Mouse (Mus musculus) midbrain, embryonic 12.5 days (tissue): ENCODE data around the gene Aqp3. TPM values are rescaled to one million over a fixed set of nuclear protein-coding genes. Genes with fewer than 3 reads are reported as not detected.
A peak's percentile ranks its signal among the peaks of the same experiment; 100 is the strongest.

Experiments used
- ATAC-seq: fragments of 200-750 bp; cut with Nextera tagmentation; 2 replicates; pipeline ENCODE4 v1.8.0; 2017; ENCODE audit warnings: low read depth, moderate TSS enrichment, moderate library complexity; ENCODE audit not compliant: low FRiP score
- H3K27ac ChIP-seq: fragments of 300-500 bp; sonication (generic); replicated peaks from 2 replicates; pipeline ENCODE4 v1.5.1; 2016; ENCODE audit warnings: mild to moderate bottlenecking
- H3K27me3 ChIP-seq: fragments of 300-500 bp; sonication (generic); 2 replicates; pipeline ENCODE4 v1.6.1; 2016; ENCODE audit warnings: mild to moderate bottlenecking
- H3K36me3 ChIP-seq: fragments of 300-500 bp; sonication (generic); 2 replicates; pipeline ENCODE4 v1.6.1; 2016
- H3K4me1 ChIP-seq: fragments of 300-500 bp; sonication (generic); 2 replicates; pipeline ENCODE4 v1.6.1; 2016
- H3K4me2 ChIP-seq: fragments of 300-500 bp; sonication (generic); replicated peaks from 2 replicates; pipeline ENCODE4 v1.6.1; 2016; ENCODE audit warnings: mild to moderate bottlenecking, moderate library complexity
- H3K4me3 ChIP-seq: fragments of 300-500 bp; sonication (generic); 2 replicates; pipeline ENCODE4 v1.5.1; 2016; ENCODE audit warnings: mild to moderate bottlenecking
- H3K9ac ChIP-seq: fragments of 300-500 bp; sonication (generic); replicated peaks from 2 replicates; pipeline ENCODE4 v1.6.1; 2016; ENCODE audit warnings: mild to moderate bottlenecking, moderate library complexity
- H3K9me3 ChIP-seq: fragments of 300-500 bp; sonication (generic); 2 replicates; pipeline ENCODE4 v1.6.1; 2016; ENCODE audit warnings: mild to moderate bottlenecking
- WGBS: fragments of 180-500 bp; shearing (Covaris S2); methylation state at CpG from one replicate; pipeline ENCODE4 v1.1.7; 2016; 5-methylcytosine and 5-hydroxymethylcytosine counted together
- polyA plus RNA-seq: library from polyadenylated mRNA; unstranded; fragments of >200 nt; fragmentation: Nextera tagmentation; extraction: Ambion mirVana; gene quantifications from 2 replicates; pipeline ENCODE4 v1.2.1, GENCODE M21; 2016

The Aqp3 gene
- polyA plus RNA-seq = 0.65 and 0.93 TPM in 2 replicates

GRCm38 (mm10) chr4:41097871-41098576, at the start of gene Aqp3:
Aqp3 (minus strand) TSS chr4:41098183.
- Histone ChIP-seq H3K36me3 (no peaks in the 10 kb centered on the region), H3K4me2 (peak within 1 kb of the TSS; percentile 90), H3K27me3 (peaks cover 36% of the 10 kb centered on the region), H3K4me1 (peaks cover 14% of the 10 kb centered on the region), H3K9ac (peak within 1 kb of the TSS; percentile 46), H3K27ac (no peak within 1 kb of the TSS), H3K4me3 (peak within 1 kb of the TSS; percentile 41), H3K9me3 (no peaks in the 10 kb centered on the region)
- 1% methylated on average over 42 of the region's 42 CpGs for WGBS
- peak; percentile 57 for ATAC-seq

GRCm38 (mm10) chr4:41142601-41143000, 44.6 kb upstream of the Aqp3 start:
- no peak for ATAC-seq
- H3K27ac ChIP-seq = no peak overlapping the region
- 83% methylated on average over 2 of the region's 2 CpGs for WGBS

GRCm38 (mm10) chr4:41140174-41140875, 42.3 kb upstream of the Aqp3 start:
- H3K27me3 ChIP-seq = no peaks in the 10 kb centered on the region
- H3K9me3 ChIP-seq = no peaks in the 10 kb centered on the region
- ATAC-seq = no peak
- no peak overlapping the region for H3K4me3 ChIP-seq
- H3K4me1 ChIP-seq = peaks cover 6% of the 10 kb centered on the region; the same call in 1 of the 2 replicates
- H3K4me2 ChIP-seq = no peak overlapping the region
- 97% methylated on average over 6 of the region's 6 CpGs for WGBS
- no peak overlapping the region for H3K27ac ChIP-seq
- peaks cover 24% of the 10 kb centered on the region for H3K36me3 ChIP-seq
- H3K9ac ChIP-seq = no peak overlapping the region

More at GRCm38 (mm10) chr4:41142601-41143000, 44.6 kb upstream of the Aqp3 start:
- Histone ChIP-seq H3K4me3 (no peak overlapping the region), H3K27me3 (no peaks in the 10 kb centered on the region), H3K4me1 (0 out of 2 replicates have a peak, but pooled peaks cover 6% of the 10 kb centered on the region), H3K9me3 (no peaks in the 10 kb centered on the region), H3K4me2 (no peak overlapping the region), H3K36me3 (peaks cover 24% of the 10 kb centered on the region), H3K9ac (no peak overlapping the region)

GRCm38 (mm10) chr4:41136811-41137210, 38.8 kb upstream of the Aqp3 start:
- H3K9ac ChIP-seq = peak overlapping the region; percentile 99

GRCm38 (mm10) chr4:41136454-41136805, 38.4 kb upstream of the Aqp3 start:
- Histone ChIP-seq H3K4me3 (peak overlapping the region; percentile 78), H3K9ac (peak overlapping the region; percentile 99), H3K9me3 (no peaks in the 10 kb centered on the region), H3K4me2 (peak overlapping the region; percentile 70), H3K27me3 (no peaks in the 10 kb centered on the region), H3K27ac (peak overlapping the region; percentile 100), H3K36me3 (peaks cover 19% of the 10 kb centered on the region), H3K4me1 (peaks cover 6% of the 10 kb centered on the region; the same call in 1 of the 2 replicates)
- peak; percentile 24; the same call in 1 of the 2 replicates for ATAC-seq
- WGBS = 0% methylated on average over 4 of the region's 4 CpGs

More at GRCm38 (mm10) chr4:41136811-41137210, 38.8 kb upstream of the Aqp3 start:
- Histone ChIP-seq H3K9me3 (no peaks in the 10 kb centered on the region), H3K27me3 (no peaks in the 10 kb centered on the region), H3K4me2 (peak overlapping the region; percentile 70), H3K4me3 (peak overlapping the region; percentile 78), H3K4me1 (peaks cover 6% of the 10 kb centered on the region; the same call in 1 of the 2 replicates), H3K36me3 (peaks cover 21% of the 10 kb centered on the region), H3K27ac (peak overlapping the region; percentile 100)
- ATAC-seq = no peak
- WGBS = 0% methylated on average over 8 of the region's 8 CpGs

GRCm38 (mm10) chr4:41135711-41136453, 37.9 kb upstream of the Aqp3 start, which contains the start of gene Ube2r2:
Ube2r2 (plus strand) TSS chr4:41135743.
- peak; percentile 83 for ATAC-seq
- H3K9ac ChIP-seq = peak within 1 kb of the TSS; percentile 99
- H3K27ac ChIP-seq = peak within 1 kb of the TSS; percentile 100
- peaks cover 6% of the 10 kb centered on the region; the same call in 1 of the 2 replicates for H3K4me1 ChIP-seq
- no peaks in the 10 kb centered on the region for H3K27me3 ChIP-seq
- 0% methylated on average over 44 of the region's 65 CpGs for WGBS
- no peaks in the 10 kb centered on the region for H3K9me3 ChIP-seq
- H3K4me2 ChIP-seq = peak within 1 kb of the TSS; percentile 70
- peaks cover 14% of the 10 kb centered on the region for H3K36me3 ChIP-seq
- H3K4me3 ChIP-seq = peak within 1 kb of the TSS; percentile 78

GRCm38 (mm10) chr4:41134935-41135710, 37.1 kb upstream of the Aqp3 start:
- WGBS = under 1% methylated on average over 18 of the region's 70 CpGs
- H3K9me3 ChIP-seq = no peaks in the 10 kb centered on the region
- H3K36me3 ChIP-seq = peaks cover 9% of the 10 kb centered on the region; the same call in 1 of the 2 replicates
- peak overlapping the region; percentile 70 for H3K4me2 ChIP-seq
- ATAC-seq = peak; percentile 94
- H3K27me3 ChIP-seq = no peaks in the 10 kb centered on the region
- H3K4me1 ChIP-seq = peaks cover 6% of the 10 kb centered on the region; the same call in 1 of the 2 replicates
- peak overlapping the region; percentile 78 for H3K4me3 ChIP-seq
- H3K9ac ChIP-seq = peak overlapping the region; percentile 99
- H3K27ac ChIP-seq = peak overlapping the region; percentile 100

GRCm38 (mm10) chr4:41133529-41134291, 35.7 kb upstream of the Aqp3 start:
- no peaks in the 10 kb centered on the region for H3K27me3 ChIP-seq
- 84% methylated on average over 6 of the region's 6 CpGs for WGBS

GRCm38 (mm10) chr4:41132471-41132870, 34.5 kb upstream of the Aqp3 start:
- no peaks in the 10 kb centered on the region for H3K27me3 ChIP-seq
- H3K4me1 ChIP-seq = no peaks in the 10 kb centered on the region; the same call in 1 of the 2 replicates
- H3K27ac ChIP-seq = no peak overlapping the region
- no peaks in the 10 kb centered on the region for H3K36me3 ChIP-seq
- no peak overlapping the region for H3K4me2 ChIP-seq
- 83% methylated on average over 6 of the region's 6 CpGs for WGBS
- no peak for ATAC-seq
- no peak overlapping the region for H3K9ac ChIP-seq
- H3K4me3 ChIP-seq = no peak overlapping the region
- H3K9me3 ChIP-seq = no peaks in the 10 kb centered on the region

More at GRCm38 (mm10) chr4:41133529-41134291, 35.7 kb upstream of the Aqp3 start:
- H3K4me1 ChIP-seq = peaks cover 6% of the 10 kb centered on the region; the same call in 1 of the 2 replicates
- no peak overlapping the region for H3K27ac ChIP-seq
- no peak overlapping the region for H3K4me3 ChIP-seq
- H3K4me2 ChIP-seq = no peak overlapping the region
- no peaks in the 10 kb centered on the region for H3K9me3 ChIP-seq
- no peak overlapping the region for H3K9ac ChIP-seq
- H3K36me3 ChIP-seq = 0 out of 2 replicates have a peak, but pooled peaks cover 6% of the 10 kb centered on the region
- no peak for ATAC-seq

GRCm38 (mm10) chr4:41129836-41130235, 31.9 kb upstream of the Aqp3 start:
- ATAC-seq = no peak
- Histone ChIP-seq H3K9me3 (no peaks in the 10 kb centered on the region), H3K27me3 (peaks cover 4% of the 10 kb centered on the region; the same call in 1 of the 2 replicates), H3K27ac (no peak overlapping the region), H3K4me1 (no peaks in the 10 kb centered on the region), H3K36me3 (no peaks in the 10 kb centered on the region), H3K9ac (no peak overlapping the region), H3K4me3 (no peak overlapping the region), H3K4me2 (no peak overlapping the region)
- whole genome bisulfite sequencing = 84% methylated on average over 3 of the region's 3 CpGs
